Comparison of ENCODE assay signal across 9 mouse cellular contexts in genomic region chr8:11788252-11788651, GRCm38 (mm10). TPM values are rescaled to one million over a fixed set of nuclear protein-coding genes. Genes with fewer than 3 reads are reported as not detected.
DNase-seq lines count a peak whose midpoint lies in the region; ATAC-seq and TF ChIP-seq lines count a peak whose summit lies in the region.
"Had no signal": no experiment of that assay in that cellular context is flagged by ENCODE, and none has a peak within 500 bp of the region (broad histone marks: within the 10 kb centered on the region; RNA-seq: fewer than 3 reads in every experiment).

No protein-coding gene starts in this region.

- H3K9me3 ChIP-seq in heart, postnatal 0 days (replicated peaks; ENCODE audit: control insufficient read depth, low read length) = no peaks in the 10 kb centered on the region
- no peaks in the 10 kb centered on the region for H3K9me3 ChIP-seq in stomach, postnatal 0 days (ENCODE audit: control insufficient read depth, low read length)
- no peaks in the 10 kb centered on the region for H3K9me3 ChIP-seq in hindbrain, embryonic 16.5 days (ENCODE audit: control insufficient read depth, low read length)

- WGBS in heart, postnatal 0 days = 58% methylated on average over 8 of the region's 8 CpGs
- WGBS in stomach, postnatal 0 days = 35% methylated on average over 8 of the region's 8 CpGs
- WGBS in hindbrain, embryonic 16.5 days = 53% methylated on average over 8 of the region's 8 CpGs

- no peak for TF ChIP-seq EP300 in heart, postnatal 0 days (IDR thresholded peaks at IDR 0.05; ENCODE audit: low read depth)
- no peak for TF ChIP-seq EP300 in stomach, postnatal 0 days (optimal IDR thresholded peaks at IDR 0.05)

- H3K27me3 ChIP-seq in heart, postnatal 0 days (ENCODE audit: control insufficient read depth, insufficient read depth, low read length) = no peaks in the 10 kb centered on the region
- no peaks in the 10 kb centered on the region for H3K27me3 ChIP-seq in stomach, postnatal 0 days (ENCODE audit: control insufficient read depth, insufficient read depth, low read length)
- no peaks in the 10 kb centered on the region for H3K27me3 ChIP-seq in hindbrain, embryonic 16.5 days (replicated peaks; ENCODE audit: control insufficient read depth, insufficient read depth, low read length)

- ATAC-seq in heart, postnatal 0 days (ENCODE audit: insufficient read depth, low read depth) = no peak
- ATAC-seq in stomach, postnatal 0 days (ENCODE audit: low FRiP score, low TSS enrichment) = no peak
- no peak for ATAC-seq in hindbrain, embryonic 16.5 days

- H3K36me3 ChIP-seq in heart, postnatal 0 days (replicated peaks; ENCODE audit: control insufficient read depth, insufficient read depth, low read length) = peaks cover 70% of the 10 kb centered on the region
- peaks cover 11% of the 10 kb centered on the region; the same call in 1 of the 2 replicates for H3K36me3 ChIP-seq in stomach, postnatal 0 days (ENCODE audit: control insufficient read depth, insufficient read depth, low read length)
- H3K36me3 ChIP-seq in hindbrain, embryonic 16.5 days (ENCODE audit: control insufficient read depth, insufficient read depth, low read length) = peaks cover 16% of the 10 kb centered on the region

- no peak overlapping the region for H3K4me2 ChIP-seq in heart, postnatal 0 days (ENCODE audit: low read depth, low read length)
- no peak overlapping the region for H3K4me2 ChIP-seq in stomach, postnatal 0 days (replicated peaks; ENCODE audit: low read depth)
- no peak overlapping the region for H3K4me2 ChIP-seq in hindbrain, embryonic 16.5 days (ENCODE audit: low read length)

- TF ChIP-seq CTCF in heart, postnatal 0 days (IDR thresholded peaks at IDR 0.05; ENCODE audit: low read depth) = peak; percentile 61
- peak; percentile 71 for TF ChIP-seq CTCF in stomach, postnatal 0 days (IDR thresholded peaks at IDR 0.05; ENCODE audit: low read depth)

- no peak overlapping the region for H3K9ac ChIP-seq in heart, postnatal 0 days (replicated peaks; ENCODE audit: low read depth, low read length)
- no peak overlapping the region for H3K9ac ChIP-seq in stomach, postnatal 0 days (ENCODE audit: low read length)
- no peak overlapping the region for H3K9ac ChIP-seq in hindbrain, embryonic 16.5 days (ENCODE audit: low read depth, low read length)

- H3K4me1 ChIP-seq in heart, postnatal 0 days (ENCODE audit: control insufficient read depth, insufficient read depth) = 0 out of 2 replicates have a peak, but pooled peaks cover 4% of the 10 kb centered on the region
- no peaks in the 10 kb centered on the region for H3K4me1 ChIP-seq in stomach, postnatal 0 days (replicated peaks; ENCODE audit: control insufficient read depth, insufficient read depth)
- no peaks in the 10 kb centered on the region for H3K4me1 ChIP-seq in hindbrain, embryonic 16.5 days (ENCODE audit: control insufficient read depth, insufficient read depth, low read depth, low read length)

- intact Hi-C loops in heart, postnatal 25 days (cut with DNase I) = loop anchor here (1.0 kb wide), 1 partner anchor 32 kb away; no protein-coding TSS in a partner anchor

- DNase-seq in heart, postnatal 0 days (ENCODE audit: low spot score) = no peak
- DNase-seq in heart, postnatal 25 days (ENCODE audit: low spot score) = no peak
- DNase-seq in thymus, postnatal 25 days = peak; percentile 36
- no peak for DNase-seq in thymus, postnatal 10 days (ENCODE audit: low spot score in 2 of 2)
- peak; percentile 89 for DNase-seq in cerebellum, adult 9-10 months
- DNase-seq in kidney, adult 9 months = peak; percentile 70
- DNase-seq in stomach, postnatal 0 days (ENCODE audit: low spot score) = peak; percentile 56

- H3K4me3 ChIP-seq in heart, postnatal 0 days (ENCODE audit: low read depth, low read length) = no peak overlapping the region
- no peak overlapping the region for H3K4me3 ChIP-seq in stomach, postnatal 0 days (ENCODE audit: low read depth, low read length)
- H3K4me3 ChIP-seq in hindbrain, embryonic 16.5 days (ENCODE audit: low read length) = no peak overlapping the region

- H3K27ac ChIP-seq in heart, postnatal 0 days (ENCODE audit: low read depth) = no peak overlapping the region
- H3K27ac ChIP-seq in stomach, postnatal 0 days (replicated peaks) = no peak overlapping the region
- no peak overlapping the region for H3K27ac ChIP-seq in hindbrain, embryonic 16.5 days (ENCODE audit: low read depth, low read length)

RNA-seq across cellular contexts. Expression of gene Tex29, which starts 52.0 kb away (rescaled TPM):
- total RNA-seq in heart, postnatal 0 days (2014; rRNA removed; ENCODE audit: low replicate concordance) = not detected in 2 replicates
- 0.99 and 1.3 TPM in 2 replicates for polyA plus RNA-seq in heart, postnatal 0 days (2015; fragmentation: Nextera tagmentation; extraction: Ambion mirVana)
- under 1 TPM in 1 of 2 experiments, not detected in 1; 0.95 TPM for total RNA-seq in heart, postnatal 25 days (2021)
- polyA plus RNA-seq in stomach, postnatal 0 days (2015; fragmentation: Nextera tagmentation; extraction: Ambion mirVana) = not detected in 2 replicates
- 0.26 and 0.49 TPM in 2 replicates for polyA plus RNA-seq in hindbrain, embryonic 16.5 days (2015; fragmentation: Nextera tagmentation; extraction: Ambion mirVana)
- polyA plus RNA-seq: heart, embryonic 14.5 days had no signal

Comparison
In these comparisons a context has a peak if more than half of its experiments do, and no peak if none do; other contexts are left out.
1. DNase-seq: peak in thymus, postnatal 25 days (single experiment), cerebellum, adult 9-10 months (single experiment), kidney, adult 9 months (single experiment) and stomach, postnatal 0 days (single experiment); none in heart, postnatal 0 days (single experiment), heart, postnatal 25 days (single experiment) and thymus, postnatal 10 days (0 of 2).